8 mouse cellular contexts compared by ENCODE assay signal in genomic region chrX:36598390-36598810, GRCm38 (mm10). TPM values are rescaled to one million over a fixed set of nuclear protein-coding genes. Genes with fewer than 3 reads are reported as not detected.
DNase-seq lines count a peak whose midpoint lies in the region; ATAC-seq and TF ChIP-seq lines count a peak whose summit lies in the region.

No protein-coding gene starts in this region.

- peak overlapping the region; percentile 76 for H3K9ac ChIP-seq in liver, embryonic 11.5 days (ENCODE audit: low read depth, low read length)
- peak overlapping the region; percentile 40 for H3K9ac ChIP-seq in stomach, embryonic 14.5 days (replicated peaks; ENCODE audit: low read depth, low read length)

- peak; percentile 24 for DNase-seq in embryo, embryonic 11 days
- DNase-seq in embryo, embryonic 10.5 days (ENCODE audit: low spot score): no peak
- no peak for DNase-seq in testis, postnatal 10 days (ENCODE audit: low spot score)
- no peak for DNase-seq in liver, embryonic 11.5 days (ENCODE audit: low spot score)
- no peak for DNase-seq in ovary, postnatal 10 days (ENCODE audit: low spot score)
- DNase-seq in adrenal gland, adult (ENCODE audit: inconsistent age in 2 of 2, low spot score in 1 of 2): no peak

- no peak for TF ChIP-seq CTCF in testis, adult 2 months (IDR thresholded peaks at IDR 0.05; ENCODE audit: control insufficient read depth, insufficient read depth, insufficient replicate concordance, low read depth, low read length)

- WGBS in liver, embryonic 11.5 days: 20% methylated on average over 38 of the region's 41 CpGs
- WGBS in stomach, embryonic 14.5 days: 25% methylated on average over 37 of the region's 41 CpGs

- H3K27ac ChIP-seq in testis, adult 2 months (ENCODE audit: control insufficient read depth, insufficient read depth, low read depth, low read length): peak overlapping the region; percentile 78
- H3K27ac ChIP-seq in liver, embryonic 11.5 days (ENCODE audit: low read depth, low read length): peak overlapping the region; percentile 62; the same call in 1 of the 2 replicates
- peak overlapping the region; percentile 66; the same call in 1 of the 2 replicates for H3K27ac ChIP-seq in stomach, embryonic 14.5 days (ENCODE audit: low read length)

- TF ChIP-seq POLR2A in testis, adult 2 months (IDR thresholded peaks at IDR 0.05; ENCODE audit: control insufficient read depth, low read depth, low read length): no peak

- H3K36me3 ChIP-seq in testis, adult 2 months (ENCODE audit: control insufficient read depth, insufficient read depth, low read length): no peaks in the 10 kb centered on the region
- H3K36me3 ChIP-seq in liver, embryonic 11.5 days (ENCODE audit: control insufficient read depth, insufficient read depth, low read length): no peaks in the 10 kb centered on the region
- H3K36me3 ChIP-seq in stomach, embryonic 14.5 days (ENCODE audit: control insufficient read depth, insufficient read depth, low read length): peaks cover 2% of the 10 kb centered on the region; the same call in 1 of the 2 replicates

- ATAC-seq in liver, embryonic 11.5 days (replicated peaks; ENCODE audit: low FRiP score): peak; percentile 65
- peak; percentile 42 for ATAC-seq in stomach, embryonic 14.5 days (ENCODE audit: insufficient number of reproducible peaks, insufficient read depth, low FRiP score, low read depth)

- H3K27me3 ChIP-seq in testis, adult 2 months (ENCODE audit: control insufficient read depth, insufficient read depth, low read length): no peaks in the 10 kb centered on the region
- H3K27me3 ChIP-seq in liver, embryonic 11.5 days (replicated peaks; ENCODE audit: control insufficient read depth, insufficient read depth, low read length): no peaks in the 10 kb centered on the region
- no peaks in the 10 kb centered on the region for H3K27me3 ChIP-seq in stomach, embryonic 14.5 days (ENCODE audit: control insufficient read depth, insufficient read depth, low read length)

- peak overlapping the region; percentile 88 for H3K4me3 ChIP-seq in testis, adult 2 months (ENCODE audit: control insufficient read depth, low read depth, low read length)
- H3K4me3 ChIP-seq in liver, embryonic 11.5 days (ENCODE audit: low read depth, low read length): peak overlapping the region; percentile 64
- peak overlapping the region; percentile 55 for H3K4me3 ChIP-seq in stomach, embryonic 14.5 days (ENCODE audit: low read depth, low read length)

- no peaks in the 10 kb centered on the region for H3K9me3 ChIP-seq in liver, embryonic 11.5 days (ENCODE audit: control insufficient read depth, low read length)
- no peaks in the 10 kb centered on the region for H3K9me3 ChIP-seq in stomach, embryonic 14.5 days (ENCODE audit: control insufficient read depth, low read depth, low read length)

- H3K4me1 ChIP-seq in testis, adult 2 months (ENCODE audit: control insufficient read depth, insufficient read depth, low read length): no peaks in the 10 kb centered on the region
- H3K4me1 ChIP-seq in liver, embryonic 11.5 days (replicated peaks; ENCODE audit: control insufficient read depth, insufficient read depth, low read length): no peaks in the 10 kb centered on the region
- H3K4me1 ChIP-seq in stomach, embryonic 14.5 days (ENCODE audit: control insufficient read depth, insufficient read depth, low read length): no peaks in the 10 kb centered on the region

- H3K4me2 ChIP-seq in liver, embryonic 11.5 days: peak overlapping the region; percentile 62
- H3K4me2 ChIP-seq in stomach, embryonic 14.5 days (replicated peaks; ENCODE audit: low read depth, low read length): peak overlapping the region; percentile 56

RNA-seq across cellular contexts. Expression of gene Pgrmc1, which starts 0.4 kb away (rescaled TPM):
- 50.7 and 51.3 TPM in 2 replicates for polyA plus RNA-seq in testis, adult 2 months (2012; rRNA removed)
- 150 and 158 TPM in 2 replicates for polyA plus RNA-seq in liver, embryonic 11.5 days (2014; fragmentation: Nextera tagmentation; extraction: Ambion mirVana)
- polyA plus RNA-seq in stomach, embryonic 14.5 days (2014; fragmentation: Nextera tagmentation; extraction: Ambion mirVana): 245 and 259 TPM in 2 replicates

RNA-seq across cellular contexts. Expression of gene Akap17b, which starts 46.8 kb away (rescaled TPM):
- polyA plus RNA-seq in testis, adult 2 months (2012; rRNA removed): 0.91 and 1.3 TPM in 2 replicates
- polyA plus RNA-seq in liver, embryonic 11.5 days (2014; fragmentation: Nextera tagmentation; extraction: Ambion mirVana): 1.5 and 1.6 TPM in 2 replicates
- 2.3 and 2.4 TPM in 2 replicates for polyA plus RNA-seq in stomach, embryonic 14.5 days (2014; fragmentation: Nextera tagmentation; extraction: Ambion mirVana)
